Mouse (Mus musculus): ENCODE measurements around the gene Gm6370. TPM values are rescaled to one million over a fixed set of nuclear protein-coding genes. Genes with fewer than 3 reads are reported as not detected.

The Gm6370 gene
- polyA plus RNA-seq, 1 experiment: not detected

Other genes with a start within 250 kb of the Gm6370 start
- gene Wasf3, start 106.4 kb upstream of the Gm6370 start, polyA plus RNA-seq (2012; rRNA removed): 19.8 and 35.7 TPM in 2 replicates
- gene Gm6408, start 9.4 kb upstream of the Gm6370 start, polyA plus RNA-seq (2012; rRNA removed): 0.07 TPM in 1 of 2 replicates, not detected in the other
- gene 4930449I24Rik, start 11.0 kb downstream of the Gm6370 start, polyA plus RNA-seq (2012; rRNA removed): not detected in 2 replicates
- not detected in 2 replicates for gene Gm3402, start 22.8 kb downstream of the Gm6370 start, polyA plus RNA-seq (2012; rRNA removed)
- gene Gm3404, start 34.4 kb downstream of the Gm6370 start, polyA plus RNA-seq (2012; rRNA removed): not detected in 2 replicates
- gene Gm3409, start 46.3 kb downstream of the Gm6370 start, polyA plus RNA-seq (2012; rRNA removed): not detected in 2 replicates
- not detected in 2 replicates for gene Gm3415, start 64.8 kb downstream of the Gm6370 start, polyA plus RNA-seq (2012; rRNA removed)
- gene Gpr12, start 93.9 kb downstream of the Gm6370 start, polyA plus RNA-seq (2012; rRNA removed): 17.9 and 19.2 TPM in 2 replicates

All from brain, embryonic 14.5 days (tissue).